Mouse (Mus musculus) liver, embryonic 14.5 days (tissue): ENCODE measurements around the gene Aup1.

Experiments used
- CTCF ChIP-seq: IDR thresholded peaks from 2 replicates; pipeline ENCODE4 v1.5.1; 2016; ENCODE audit warnings: antibody characterized with exemption, low read depth, control low read depth
- EP300 ChIP-seq: IDR thresholded peaks from 2 replicates; pipeline ENCODE4 v1.6.1; 2016; ENCODE audit warnings: antibody characterized with exemption, low read depth

DNA sequence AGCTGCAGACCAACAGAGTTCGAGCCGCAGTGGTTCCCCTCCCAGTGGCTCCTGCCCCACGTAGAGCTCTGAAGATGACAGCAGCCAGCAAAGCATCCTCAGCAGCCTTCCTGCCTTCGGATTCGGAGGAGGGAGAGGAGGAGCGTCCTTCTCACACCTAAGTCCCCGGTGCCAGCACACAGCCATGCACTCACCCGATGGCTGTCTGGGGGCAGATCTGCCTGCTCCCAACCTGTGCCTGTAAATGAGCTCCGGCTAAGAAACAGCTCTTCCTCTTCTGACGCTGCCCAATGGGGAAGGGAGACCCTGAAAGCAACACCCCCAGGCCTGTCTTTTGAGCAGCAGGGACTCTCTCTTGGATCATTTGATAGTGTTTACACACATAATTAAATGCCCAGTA, 24.5 kb upstream of the Aup1 start:
- TF ChIP-seq CTCF, result no peak
- TF ChIP-seq EP300, result no peak
